Mouse (Mus musculus) limb, embryonic 14.5 days (tissue): ENCODE data around the gene Plekho2. TPM values are rescaled to one million over a fixed set of nuclear protein-coding genes. Genes with fewer than 3 reads are reported as not detected.

Experiments used
- ATAC-seq: fragments of 200-750 bp; cut with Nextera tagmentation; 2 replicates; pipeline ENCODE4 v1.8.0; 2017; ENCODE audit warnings: low read depth, moderate number of reproducible peaks, moderate TSS enrichment; ENCODE audit not compliant: low FRiP score
- DNase-seq: peaks from one replicate; pipeline ENCODE4 v3.0.0-alpha.2; 2015; ENCODE audit warnings: low spot score
- H3K27ac ChIP-seq: fragments of 300-500 bp; sonication (generic); replicated peaks from 2 replicates; pipeline ENCODE4 v1.5.1; 2014; ENCODE audit warnings: low read depth, mild to moderate bottlenecking, low read length, moderate library complexity, mixed read lengths
- H3K27me3 ChIP-seq: fragments of 300-500 bp; sonication (generic); 2 replicates; pipeline ENCODE4 v1.6.1; 2014; ENCODE audit warnings: low read length, mixed read lengths; ENCODE audit not compliant: control insufficient read depth, insufficient read depth
- H3K36me3 ChIP-seq: fragments of 300-500 bp; sonication (generic); 2 replicates; pipeline ENCODE4 v1.6.1; 2014; ENCODE audit warnings: mild to moderate bottlenecking, low read length, moderate library complexity, mixed read lengths; ENCODE audit not compliant: control insufficient read depth, insufficient read depth
- H3K4me1 ChIP-seq: fragments of 300-500 bp; sonication (generic); 2 replicates; pipeline ENCODE4 v1.6.1; 2014; ENCODE audit warnings: antibody characterized with exemption, low read length, mixed read lengths; ENCODE audit not compliant: control insufficient read depth, insufficient read depth
- H3K4me2 ChIP-seq: fragments of 300-500 bp; sonication (generic); replicated peaks from 2 replicates; pipeline ENCODE4 v1.6.1; 2014; ENCODE audit warnings: low read depth, mild to moderate bottlenecking, low read length, moderate library complexity; ENCODE audit not compliant: severe bottlenecking
- H3K4me3 ChIP-seq: fragments of 300-500 bp; sonication (generic); replicated peaks from 2 replicates; pipeline ENCODE4 v1.5.1; 2014; ENCODE audit warnings: low read length
- H3K9ac ChIP-seq: fragments of 300-500 bp; sonication (generic); 2 replicates; pipeline ENCODE4 v1.6.1; 2014; ENCODE audit warnings: mild to moderate bottlenecking, low read depth, low read length, moderate library complexity; ENCODE audit not compliant: severe bottlenecking
- H3K9me3 ChIP-seq: fragments of 300-500 bp; sonication (generic); 2 replicates; pipeline ENCODE4 v1.6.1; 2016; ENCODE audit warnings: low read length; ENCODE audit not compliant: control insufficient read depth
- POLR2A ChIP-seq: fragments of 200-500 bp; IDR thresholded peaks from 2 replicates; pipeline ENCODE4 v1.8.0; 2012; ENCODE audit warnings: inconsistent platforms, mild to moderate bottlenecking, moderate library complexity, borderline replicate concordance; ENCODE audit not compliant: insufficient read depth, insufficient read length; ENCODE audit errors: extremely low read depth
- WGBS: fragments of 180-500 bp; shearing (Covaris S2); extraction: QIAGEN DNeasy Blood & Tissue Kit; methylation state at CpG from one replicate; pipeline ENCODE4 v1.1.7; 2014; 5-methylcytosine and 5-hydroxymethylcytosine counted together
- polyA plus RNA-seq, 2 experiments: library from polyadenylated mRNA; depleted of rRNA in 1 of 2; stranded (reverse) in 1 of 2; unstranded in 1 of 2; fragments of >200 nt; fragmentation: Nextera tagmentation in 1 of 2; extraction: Ambion mirVana in 1 of 2; gene quantifications; 2 replicates each; pipeline versions ENCODE4 v1.2.1 to v1.2.3; 2012 to 2014

The Plekho2 gene
- polyA plus RNA-seq (2012; rRNA removed) (14.2 and 17.1 TPM in 2 replicates), polyA plus RNA-seq (2014; fragmentation: Nextera tagmentation; extraction: Ambion mirVana) (14.4 and 14.7 TPM in 2 replicates)

GRCm38 (mm10) chr9:65579781-65580371, at the start of gene Plekho2:
Gene Plekho2 (minus strand): TSS chr9:65580040.
- Histone ChIP-seq H3K27me3 (no peaks in the 10 kb centered on the region), H3K4me3 (peak within 1 kb of the TSS; percentile 69), H3K4me2 (peak within 1 kb of the TSS; percentile 68), H3K4me1 (no peaks in the 10 kb centered on the region; the same call in none of the 2 replicates), H3K27ac (peak within 1 kb of the TSS; percentile 65), H3K9ac (peak within 1 kb of the TSS; percentile 59), H3K36me3 (no peaks in the 10 kb centered on the region), H3K9me3 (no peaks in the 10 kb centered on the region)
- peak; percentile 95 for ATAC-seq
- TF ChIP-seq POLR2A, result peak; percentile 83; the same call in 1 of the 2 replicates
- under 1% methylated on average over 36 of the region's 45 CpGs for WGBS
- DNase-seq, result peak; percentile 96

- Histone ChIP-seq H3K9me3 (no peaks in the 10 kb centered on the region), H3K27ac (peak within 1 kb of the TSS; percentile 53), H3K9ac (peak within 1 kb of the TSS; percentile 72), H3K4me2 (peak within 1 kb of the TSS; percentile 97), H3K4me1 (peaks cover 8% of the 10 kb centered on the region; the same call in 1 of the 2 replicates), H3K36me3 (no peaks in the 10 kb centered on the region), H3K4me3 (peak within 1 kb of the TSS; percentile 78), H3K27me3 (peaks cover 15% of the 10 kb centered on the region; the same call in 1 of the 2 replicates)
- ATAC-seq (no peak), DNase-seq (peak; percentile 4)
- no peak for TF ChIP-seq POLR2A
- WGBS, result 2% methylated on average over 36 of the region's 40 CpGs
These were observed 49.4 kb upstream of the Plekho2 start, which contains the start of gene Rbpms2 for GRCm38 (mm10) chr9:65629025-65629766. Gene Rbpms2 (plus strand): TSS chr9:65629648.

- DNase-seq (no peak), ATAC-seq (no peak)
- H3K27ac ChIP-seq, result no peak overlapping the region
- H3K27me3 ChIP-seq, result peaks cover 15% of the 10 kb centered on the region; the same call in 1 of the 2 replicates
- no peak overlapping the region for H3K4me3 ChIP-seq
- no peak overlapping the region for H3K4me2 ChIP-seq
- no peaks in the 10 kb centered on the region for H3K36me3 ChIP-seq
- H3K9ac ChIP-seq, result no peak overlapping the region
- H3K4me1 ChIP-seq, result peaks cover 6% of the 10 kb centered on the region; the same call in 1 of the 2 replicates
- 61% methylated on average over 2 of the region's 2 CpGs for WGBS
- TF ChIP-seq POLR2A, result no peak
- H3K9me3 ChIP-seq, result no peaks in the 10 kb centered on the region
These were observed 44.4 kb upstream of the Plekho2 start for GRCm38 (mm10) chr9:65624266-65624665.

- H3K27me3 ChIP-seq, result peaks cover under 1% of the 10 kb centered on the region; the same call in 1 of the 2 replicates
- DNase-seq (no peak), ATAC-seq (no peak)
- H3K9ac ChIP-seq, result no peak overlapping the region
- H3K4me2 ChIP-seq, result no peak overlapping the region
- H3K27ac ChIP-seq, result no peak overlapping the region
- WGBS, result 88% methylated on average over 5 of the region's 5 CpGs
- H3K36me3 ChIP-seq, result no peaks in the 10 kb centered on the region
- no peak for TF ChIP-seq POLR2A
- H3K4me3 ChIP-seq, result no peak overlapping the region
- no peaks in the 10 kb centered on the region for H3K9me3 ChIP-seq
- H3K4me1 ChIP-seq, result no peaks in the 10 kb centered on the region
These were observed 43.0 kb upstream of the Plekho2 start for GRCm38 (mm10) chr9:65622826-65623225.

- ATAC-seq (no peak), DNase-seq (no peak)
- no peak for TF ChIP-seq POLR2A
- Histone ChIP-seq H3K36me3 (no peaks in the 10 kb centered on the region), H3K4me1 (no peaks in the 10 kb centered on the region), H3K4me3 (no peak overlapping the region), H3K27me3 (no peaks in the 10 kb centered on the region), H3K4me2 (no peak overlapping the region), H3K9me3 (no peaks in the 10 kb centered on the region), H3K9ac (no peak overlapping the region), H3K27ac (no peak overlapping the region)
- 69% methylated on average over 2 of the region's 2 CpGs for WGBS
These were observed 41.8 kb upstream of the Plekho2 start for GRCm38 (mm10) chr9:65621666-65622065.
